Mouse (Mus musculus) midbrain, postnatal 0 days (tissue): ENCODE data around the gene Natd1. TPM values are rescaled to one million over a fixed set of nuclear protein-coding genes. Genes with fewer than 3 reads are reported as not detected.
A peak's percentile ranks its signal among the peaks of the same experiment; 100 is the strongest.
"Not testable (repeated sequence)": the region's sequence is repeated elsewhere in the genome, so short reads cannot be mapped to it uniquely, and the experiment has no call there.

Experiments
- ATAC-seq: fragments of 200-750 bp; cut with Nextera tagmentation; 2 replicates; pipeline ENCODE4 v1.8.0; 2017; ENCODE audit warnings: moderate number of reproducible peaks, mild to moderate bottlenecking, moderate TSS enrichment, moderate library complexity; ENCODE audit not compliant: low FRiP score
- DNase-seq: peaks from one replicate; pipeline ENCODE4 v3.0.0-alpha.2; 2015; ENCODE audit warnings: low spot score
- H3K27ac ChIP-seq: fragments of 300-500 bp; sonication (generic); 2 replicates; pipeline ENCODE4 v1.5.1; 2014; ENCODE audit warnings: low read depth, mild to moderate bottlenecking, low read length, mixed read lengths
- H3K27me3 ChIP-seq: fragments of 300-500 bp; sonication (generic); 2 replicates; pipeline ENCODE4 v1.6.1; 2014; ENCODE audit warnings: low read length, control low read depth, mixed read lengths; ENCODE audit not compliant: insufficient read depth
- H3K36me3 ChIP-seq: fragments of 300-500 bp; sonication (generic); 2 replicates; pipeline ENCODE4 v1.6.1; 2014; ENCODE audit warnings: low read length, control low read depth, mixed read lengths; ENCODE audit not compliant: insufficient read depth
- H3K4me1 ChIP-seq: fragments of 300-500 bp; sonication (generic); 2 replicates; pipeline ENCODE4 v1.6.1; 2014; ENCODE audit warnings: mild to moderate bottlenecking, control low read depth, antibody characterized with exemption, low read length, mixed read lengths; ENCODE audit not compliant: insufficient read depth
- H3K4me2 ChIP-seq: fragments of 300-500 bp; sonication (generic); 2 replicates; pipeline ENCODE4 v1.6.1; 2014; ENCODE audit warnings: low read depth, mild to moderate bottlenecking, low read length, mixed read lengths; ENCODE audit not compliant: poor library complexity, severe bottlenecking
- H3K4me3 ChIP-seq: fragments of 300-500 bp; sonication (generic); 2 replicates; pipeline ENCODE4 v1.5.1; 2014; ENCODE audit warnings: low read depth, mild to moderate bottlenecking, low read length, moderate library complexity
- H3K9ac ChIP-seq: fragments of 300-500 bp; sonication (generic); replicated peaks from 2 replicates; pipeline ENCODE4 v1.6.1; 2014; ENCODE audit warnings: mild to moderate bottlenecking, low read length, moderate library complexity, mixed read lengths; ENCODE audit not compliant: poor library complexity, severe bottlenecking
- H3K9me3 ChIP-seq: fragments of 300-500 bp; sonication (generic); 2 replicates; pipeline ENCODE4 v1.6.1; 2016; ENCODE audit warnings: low read length, control low read depth
- CTCF ChIP-seq: IDR thresholded peaks from 2 replicates; pipeline ENCODE4 v1.5.1; 2016; ENCODE audit warnings: antibody characterized with exemption, mild to moderate bottlenecking
- WGBS: fragments of 180-500 bp; shearing (Covaris S2); extraction: QIAGEN DNeasy Blood & Tissue Kit; methylation state at CpG from one replicate; pipeline ENCODE4 v1.1.7; 2014; 5-methylcytosine and 5-hydroxymethylcytosine counted together
- polyA plus RNA-seq: library from polyadenylated mRNA; unstranded; fragments of >200 nt; fragmentation: Nextera tagmentation; extraction: Ambion mirVana; gene quantifications from 2 replicates; pipeline ENCODE4 v1.2.1, GENCODE M21; 2015
- total RNA-seq: library from RNA; depleted of rRNA; stranded (reverse); fragments of >200 nt; gene quantifications from 2 replicates; pipeline ENCODE4 v1.2.3, GENCODE M21; 2014

Gene Natd1
- total and polyA plus RNA-seq, 2 experiments from 2014 or later: 15.9 to 33.5 TPM

- no peaks in the 10 kb centered on the region for H3K27me3 ChIP-seq
- peak; percentile 47; the same call in 1 of the 2 replicates for ATAC-seq
- peak; percentile 83 for TF ChIP-seq CTCF
- H3K36me3 ChIP-seq: no peaks in the 10 kb centered on the region
- peak overlapping the region; percentile 51 for H3K9ac ChIP-seq
- peak overlapping the region; percentile 70 for H3K4me2 ChIP-seq
- H3K9me3 ChIP-seq: no peaks in the 10 kb centered on the region
- DNase-seq: peak; percentile 85
- H3K4me1 ChIP-seq: no peaks in the 10 kb centered on the region; the same call in 1 of the 2 replicates
- peak overlapping the region; percentile 99 for H3K4me3 ChIP-seq
- 1% methylated on average over 11 of the region's 11 CpGs for WGBS
- H3K27ac ChIP-seq: peak overlapping the region; percentile 80
These were observed 35.1 kb downstream of the Natd1 start for GRCm38 (mm10) chr11:60879423-60879822.

GRCm38 (mm10) chr11:60878675-60879294 lies 35.8 kb downstream of the Natd1 start, which contains the start of gene Tmem11:
TSS of gene Tmem11 (minus strand) at chr11:60879272.
- peak within 1 kb of the TSS; percentile 84 for H3K27ac ChIP-seq
- H3K9ac ChIP-seq: peak within 1 kb of the TSS; percentile 86
- TF ChIP-seq CTCF: peak; percentile 18; the same call in 1 of the 2 replicates
- H3K4me3 ChIP-seq: peak within 1 kb of the TSS; percentile 99
- H3K36me3 ChIP-seq: no peaks in the 10 kb centered on the region
- peak; percentile 99 for DNase-seq
- no peaks in the 10 kb centered on the region for H3K9me3 ChIP-seq
- no peaks in the 10 kb centered on the region; the same call in 1 of the 2 replicates for H3K4me1 ChIP-seq
- H3K27me3 ChIP-seq: no peaks in the 10 kb centered on the region
- peak within 1 kb of the TSS; percentile 75 for H3K4me2 ChIP-seq
- peak; percentile 99 for ATAC-seq
- WGBS: under 1% methylated on average over 53 of the region's 62 CpGs

- H3K4me1 ChIP-seq: no peaks in the 10 kb centered on the region; the same call in 1 of the 2 replicates
- WGBS: under 1% methylated on average over 42 of the region's 52 CpGs
These were observed 36.4 kb downstream of the Natd1 start for GRCm38 (mm10) chr11:60878056-60878612.

GRCm38 (mm10) chr11:60873101-60873500 lies 41.4 kb downstream of the Natd1 start:
- Histone ChIP-seq H3K4me3 (no peak overlapping the region), H3K9ac (no peak overlapping the region), H3K27me3 (no peaks in the 10 kb centered on the region), H3K4me1 (no peaks in the 10 kb centered on the region; the same call in 1 of the 2 replicates), H3K27ac (no peak overlapping the region), H3K36me3 (0 out of 2 replicates have a peak, but pooled peaks cover 3% of the 10 kb centered on the region), H3K9me3 (no peaks in the 10 kb centered on the region), H3K4me2 (no peak overlapping the region)
- DNase-seq (no peak), ATAC-seq (no peak)
- 89% methylated on average over 6 of the region's 6 CpGs for WGBS
- TF ChIP-seq CTCF: no peak

More at GRCm38 (mm10) chr11:60878056-60878612, 36.4 kb downstream of the Natd1 start:
- H3K27me3 ChIP-seq: no peaks in the 10 kb centered on the region
- H3K4me3 ChIP-seq: peak overlapping the region; percentile 99
- peak overlapping the region; percentile 86 for H3K9ac ChIP-seq
- H3K36me3 ChIP-seq: no peaks in the 10 kb centered on the region
- H3K9me3 ChIP-seq: no peaks in the 10 kb centered on the region
- ATAC-seq (peak; percentile 70), DNase-seq (peak; percentile 59)
- peak overlapping the region; percentile 84 for H3K27ac ChIP-seq
- H3K4me2 ChIP-seq: peak overlapping the region; percentile 75
- peak; percentile 42 for TF ChIP-seq CTCF

- Histone ChIP-seq H3K27me3 (no peaks in the 10 kb centered on the region), H3K4me3 (no peak overlapping the region), H3K36me3 (0 out of 2 replicates have a peak, but pooled peaks cover 7% of the 10 kb centered on the region), H3K4me1 (no peaks in the 10 kb centered on the region), H3K9ac (no peak overlapping the region), H3K27ac (no peak overlapping the region), H3K9me3 (no peaks in the 10 kb centered on the region), H3K4me2 (no peak overlapping the region)
- ATAC-seq (no peak), DNase-seq (no peak)
- 94% methylated on average over 4 of the region's 4 CpGs for WGBS
- TF ChIP-seq CTCF: no peak
These were observed 43.1 kb downstream of the Natd1 start for GRCm38 (mm10) chr11:60871409-60871808.

- WGBS: 97% methylated on average over 6 of the region's 6 CpGs
- H3K4me2 ChIP-seq, H3K27me3 ChIP-seq, H3K9ac ChIP-seq, H3K4me1 ChIP-seq, DNase-seq, H3K9me3 ChIP-seq, ATAC-seq, H3K27ac ChIP-seq, H3K4me3 ChIP-seq: not testable (repeated sequence)
- peaks cover 13% of the 10 kb centered on the region; the same call in 1 of the 2 replicates for H3K36me3 ChIP-seq
These were observed 45.1 kb downstream of the Natd1 start for GRCm38 (mm10) chr11:60869471-60869870.
